Mouse (Mus musculus): ENCODE measurements at regions not wholly inside any gene's neighbourhood (a gene's known extent, or its start where the extent isn't known, plus 50 kb on each side); places are given as distances from the start of the nearest gene placed in this dataset.

GRCm38 (mm10) chr2:115088421-115089120, 433.8 kb upstream of the Dph6 start:
- H3K4me2 ChIP-seq (ENCODE audit: low read depth, low read length, severe bottlenecking), result no peak overlapping the region
- no peaks in the 10 kb centered on the region for H3K4me1 ChIP-seq (replicated peaks; ENCODE audit: control insufficient read depth, insufficient read depth, low read length)
- ATAC-seq (replicated peaks; ENCODE audit: low FRiP score) (no peak), DNase-seq (ENCODE audit: low spot score) (no peak)
- WGBS, result 77% methylated on average over 4 of the region's 4 CpGs
- H3K36me3 ChIP-seq (ENCODE audit: control insufficient read depth, insufficient read depth, low read length), result no peaks in the 10 kb centered on the region
- H3K9me3 ChIP-seq (ENCODE audit: control insufficient read depth, low read length), result no peaks in the 10 kb centered on the region
- no peak overlapping the region for H3K4me3 ChIP-seq (ENCODE audit: low read depth, low read length)
- no peak overlapping the region for H3K27ac ChIP-seq (ENCODE audit: low read depth, low read length)
- no peak overlapping the region for H3K9ac ChIP-seq (ENCODE audit: low read length)
- H3K27me3 ChIP-seq (ENCODE audit: control insufficient read depth, insufficient read depth, low read length), result no peaks in the 10 kb centered on the region

DNA sequence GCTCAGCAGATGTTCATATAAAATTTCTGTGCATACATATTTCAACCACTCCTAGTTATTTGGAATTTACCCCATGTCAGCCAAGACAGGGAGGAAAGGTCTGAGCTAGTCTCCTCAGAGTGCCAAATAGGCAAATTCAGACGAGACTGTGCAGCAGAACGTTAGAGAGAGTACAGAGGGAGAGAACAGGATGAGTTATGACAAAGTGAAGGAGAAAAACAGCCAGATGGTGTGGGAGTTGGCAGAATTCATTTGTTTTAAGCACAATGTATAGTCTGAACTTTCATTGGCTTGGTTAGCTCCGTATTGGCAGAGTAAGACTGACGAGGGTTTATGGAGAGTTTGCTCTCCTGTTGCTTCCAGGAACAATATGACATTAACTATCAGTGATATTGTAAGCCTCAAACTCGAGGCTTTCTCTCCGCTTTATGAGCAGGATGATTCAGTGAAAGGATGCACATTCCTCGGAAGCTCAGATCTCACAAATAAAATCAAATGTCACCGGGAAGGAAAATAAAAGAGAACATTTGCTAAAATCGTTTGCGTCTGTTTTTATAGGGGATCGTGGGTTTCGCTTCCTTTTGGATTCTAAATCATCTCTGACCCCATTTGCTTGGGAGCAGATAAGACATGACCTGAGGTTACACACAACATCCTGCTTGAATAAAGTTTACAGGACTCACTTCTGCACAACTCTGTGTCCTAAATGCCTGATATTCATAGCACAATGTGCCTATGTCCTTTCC, 435.8 kb upstream of the Dph6 start:
- Histone ChIP-seq H3K27ac (ENCODE audit: low read depth, low read length) (no peak overlapping the region), H3K9me3 (ENCODE audit: control insufficient read depth, low read length) (no peaks in the 10 kb centered on the region), H3K4me2 (ENCODE audit: low read depth, low read length, severe bottlenecking) (no peak overlapping the region), H3K9ac (ENCODE audit: low read length) (no peak overlapping the region), H3K36me3 (ENCODE audit: control insufficient read depth, insufficient read depth, low read length) (no peaks in the 10 kb centered on the region), H3K4me3 (ENCODE audit: low read depth, low read length) (no peak overlapping the region), H3K27me3 (ENCODE audit: control insufficient read depth, insufficient read depth, low read length) (no peaks in the 10 kb centered on the region), H3K4me1 (replicated peaks; ENCODE audit: control insufficient read depth, insufficient read depth, low read length) (no peaks in the 10 kb centered on the region)
- WGBS, result 76% methylated on average over 12 of the region's 12 CpGs
- DNase-seq (ENCODE audit: low spot score) (no peak), ATAC-seq (replicated peaks; ENCODE audit: low FRiP score) (no peak)

DNA sequence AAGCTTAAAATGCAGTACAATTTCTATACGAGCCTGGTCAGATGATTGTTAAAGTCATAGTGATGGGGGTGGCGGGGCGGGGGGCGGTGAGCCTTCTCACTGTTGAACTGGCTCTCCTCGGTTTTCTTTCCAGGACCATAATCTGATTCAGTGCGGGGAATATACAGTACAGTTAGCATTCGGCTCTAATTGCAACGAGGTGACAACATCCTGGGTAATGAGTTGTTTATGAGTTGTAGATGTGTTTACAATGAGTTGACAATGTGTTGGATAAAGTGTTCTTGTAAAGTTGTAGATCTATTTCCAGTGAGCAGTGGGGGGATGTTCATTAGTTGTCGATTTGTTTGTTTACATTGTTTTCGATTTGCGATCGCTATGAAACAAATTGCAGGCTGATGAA, 440.6 kb upstream of the Dph6 start:
- ATAC-seq (replicated peaks; ENCODE audit: low FRiP score) (no peak), DNase-seq (ENCODE audit: low spot score) (no peak)
- Histone ChIP-seq H3K4me2 (ENCODE audit: low read depth, low read length, severe bottlenecking) (no peak overlapping the region), H3K36me3 (ENCODE audit: control insufficient read depth, insufficient read depth, low read length) (no peaks in the 10 kb centered on the region), H3K4me1 (replicated peaks; ENCODE audit: control insufficient read depth, insufficient read depth, low read length) (no peaks in the 10 kb centered on the region), H3K9ac (ENCODE audit: low read length) (no peak overlapping the region), H3K27ac (ENCODE audit: low read depth, low read length) (no peak overlapping the region), H3K27me3 (ENCODE audit: control insufficient read depth, insufficient read depth, low read length) (no peaks in the 10 kb centered on the region), H3K4me3 (ENCODE audit: low read depth, low read length) (no peak overlapping the region), H3K9me3 (ENCODE audit: control insufficient read depth, low read length) (no peaks in the 10 kb centered on the region)
- 89% methylated on average over 12 of the region's 12 CpGs for WGBS

DNA sequence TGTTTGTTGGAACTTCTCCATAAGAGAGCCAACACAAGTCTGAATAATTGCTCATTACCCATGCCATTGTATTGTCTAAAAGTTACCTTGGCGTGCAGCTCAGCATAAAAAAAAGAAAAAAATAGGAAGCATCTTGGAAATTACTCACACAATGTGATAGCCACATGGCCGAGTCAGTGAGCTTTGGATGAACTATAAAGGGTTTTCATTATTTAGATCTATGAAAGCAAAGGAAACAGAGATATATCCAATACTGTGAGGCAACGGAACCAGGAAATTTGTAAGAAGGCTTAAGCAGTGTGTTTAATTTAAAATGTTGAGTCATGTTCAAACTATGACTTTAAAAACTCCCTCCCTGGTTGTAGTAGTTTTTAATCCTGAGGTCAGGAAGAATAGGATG, 446.7 kb upstream of the Dph6 start:
- Histone ChIP-seq H3K27ac (ENCODE audit: low read depth, low read length) (no peak overlapping the region), H3K9ac (ENCODE audit: low read length) (no peak overlapping the region), H3K27me3 (ENCODE audit: control insufficient read depth, insufficient read depth, low read length) (no peaks in the 10 kb centered on the region), H3K4me1 (replicated peaks; ENCODE audit: control insufficient read depth, insufficient read depth, low read length) (no peaks in the 10 kb centered on the region), H3K4me2 (ENCODE audit: low read depth, low read length, severe bottlenecking) (no peak overlapping the region), H3K4me3 (ENCODE audit: low read depth, low read length) (no peak overlapping the region), H3K9me3 (ENCODE audit: control insufficient read depth, low read length) (no peaks in the 10 kb centered on the region), H3K36me3 (ENCODE audit: control insufficient read depth, insufficient read depth, low read length) (no peaks in the 10 kb centered on the region)
- ATAC-seq (replicated peaks; ENCODE audit: low FRiP score), result no peak
- no peak for DNase-seq (ENCODE audit: low spot score)
- 83% methylated on average over 3 of the region's 3 CpGs for WGBS

DNA sequence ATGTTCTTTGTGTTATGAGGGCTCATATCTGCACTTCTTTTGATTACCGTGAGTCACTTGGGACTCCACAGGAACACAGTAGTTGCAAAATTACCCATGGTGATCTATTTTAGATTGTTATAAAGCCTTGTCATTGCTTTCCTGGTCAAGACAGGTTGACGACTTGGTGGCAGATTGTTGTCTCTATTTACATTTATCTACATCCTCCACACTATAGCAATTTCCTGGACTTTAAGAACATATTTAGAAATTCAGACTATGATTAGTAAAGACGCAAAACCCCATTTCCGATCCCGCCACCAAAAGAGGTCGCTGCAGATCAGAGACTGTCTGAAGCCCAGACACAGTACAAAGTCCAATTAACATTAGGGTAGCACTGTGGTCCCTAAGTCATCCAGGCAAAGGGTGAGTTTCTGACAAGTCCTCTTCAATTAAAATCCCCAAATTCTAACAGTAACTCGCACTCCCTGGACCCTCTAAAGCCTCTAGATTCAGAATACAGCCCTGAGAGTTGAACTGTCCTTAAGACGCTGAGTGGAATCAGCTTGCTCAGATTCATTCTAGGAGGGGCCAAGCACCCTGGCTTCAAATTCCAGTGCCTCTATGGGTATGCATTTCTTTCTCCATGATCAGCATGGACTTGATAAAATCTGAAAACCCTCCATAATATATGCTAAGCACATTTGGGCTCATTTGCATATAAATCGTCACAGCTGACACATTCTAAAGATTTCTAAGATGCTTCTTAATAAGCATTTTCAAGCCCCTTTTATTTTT, 461.9 kb upstream of the BC052040 start:
- Histone ChIP-seq H3K36me3 (ENCODE audit: control insufficient read depth, insufficient read depth, low read length) (no peaks in the 10 kb centered on the region), H3K9me3 (ENCODE audit: control insufficient read depth, low read length) (no peaks in the 10 kb centered on the region), H3K9ac (ENCODE audit: low read length) (no peak overlapping the region), H3K4me1 (replicated peaks; ENCODE audit: control insufficient read depth, insufficient read depth, low read length) (no peaks in the 10 kb centered on the region), H3K27ac (ENCODE audit: low read depth, low read length) (peak overlapping the region; percentile 43; the same call in 1 of the 2 replicates), H3K4me3 (ENCODE audit: low read depth, low read length) (no peak overlapping the region), H3K4me2 (ENCODE audit: low read depth, low read length, severe bottlenecking) (no peak overlapping the region), H3K27me3 (ENCODE audit: control insufficient read depth, insufficient read depth, low read length) (no peaks in the 10 kb centered on the region)
- WGBS, result 67% methylated on average over 9 of the region's 9 CpGs
- DNase-seq (ENCODE audit: low spot score) (no peak), ATAC-seq (replicated peaks; ENCODE audit: low FRiP score) (peak; percentile 89)

GRCm38 (mm10) chr2:115120206-115120503, 461.4 kb upstream of the BC052040 start:
- H3K4me2 ChIP-seq (ENCODE audit: low read depth, low read length, severe bottlenecking), result no peak overlapping the region
- no peaks in the 10 kb centered on the region for H3K36me3 ChIP-seq (ENCODE audit: control insufficient read depth, insufficient read depth, low read length)
- peak overlapping the region; percentile 43 for H3K27ac ChIP-seq (ENCODE audit: low read depth, low read length)
- H3K4me1 ChIP-seq (replicated peaks; ENCODE audit: control insufficient read depth, insufficient read depth, low read length), result no peaks in the 10 kb centered on the region
- ATAC-seq (replicated peaks; ENCODE audit: low FRiP score), result peak; percentile 83
- H3K4me3 ChIP-seq (ENCODE audit: low read depth, low read length), result no peak overlapping the region
- WGBS, result 38% methylated on average over 3 of the region's 3 CpGs
- no peaks in the 10 kb centered on the region for H3K27me3 ChIP-seq (ENCODE audit: control insufficient read depth, insufficient read depth, low read length)
- H3K9me3 ChIP-seq (ENCODE audit: control insufficient read depth, low read length), result no peaks in the 10 kb centered on the region
- no peak overlapping the region for H3K9ac ChIP-seq (ENCODE audit: low read length)
- no peak for DNase-seq (ENCODE audit: low spot score)

GRCm38 (mm10) chr2:115126625-115127369, 454.7 kb upstream of the BC052040 start:
- H3K4me2 ChIP-seq (ENCODE audit: low read depth, low read length, severe bottlenecking), result no peak overlapping the region
- peaks cover 5% of the 10 kb centered on the region; the same call in 1 of the 2 replicates for H3K4me1 ChIP-seq (replicated peaks; ENCODE audit: control insufficient read depth, insufficient read depth, low read length)
- WGBS, result 91% methylated on average over 6 of the region's 6 CpGs
- no peaks in the 10 kb centered on the region for H3K36me3 ChIP-seq (ENCODE audit: control insufficient read depth, insufficient read depth, low read length)
- H3K9me3 ChIP-seq (ENCODE audit: control insufficient read depth, low read length), result no peaks in the 10 kb centered on the region
- no peak overlapping the region for H3K9ac ChIP-seq (ENCODE audit: low read length)
- H3K4me3 ChIP-seq (ENCODE audit: low read depth, low read length), result no peak overlapping the region
- H3K27me3 ChIP-seq (ENCODE audit: control insufficient read depth, insufficient read depth, low read length), result no peaks in the 10 kb centered on the region
- no peak for DNase-seq (ENCODE audit: low spot score)
- no peak overlapping the region for H3K27ac ChIP-seq (ENCODE audit: low read depth, low read length)
- no peak for ATAC-seq (replicated peaks; ENCODE audit: low FRiP score)

DNA sequence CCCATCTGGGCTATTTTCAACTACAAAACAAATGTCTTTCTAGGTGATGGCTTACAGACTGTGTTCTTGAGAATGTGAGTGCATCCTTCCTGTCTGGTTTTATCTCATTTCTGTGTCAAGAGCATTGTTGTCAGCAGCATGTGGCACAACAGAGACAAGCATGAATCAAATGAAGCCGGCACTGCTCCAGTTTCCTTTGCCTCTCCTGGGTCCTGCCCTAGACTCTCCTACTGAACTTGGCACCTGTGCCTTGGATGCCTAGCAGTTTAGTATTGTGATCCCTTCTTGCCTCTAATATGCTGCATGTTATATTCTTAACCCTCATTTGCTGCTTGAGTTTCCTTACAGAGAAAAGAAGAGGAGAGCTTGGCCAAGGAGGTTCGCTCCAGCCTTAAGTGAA, 449.8 kb upstream of the BC052040 start:
- Histone ChIP-seq H3K4me3 (ENCODE audit: low read depth, low read length) (no peak overlapping the region), H3K4me2 (ENCODE audit: low read depth, low read length, severe bottlenecking) (no peak overlapping the region), H3K27me3 (ENCODE audit: control insufficient read depth, insufficient read depth, low read length) (no peaks in the 10 kb centered on the region), H3K4me1 (replicated peaks; ENCODE audit: control insufficient read depth, insufficient read depth, low read length) (peaks cover 7% of the 10 kb centered on the region; the same call in 1 of the 2 replicates), H3K9me3 (ENCODE audit: control insufficient read depth, low read length) (no peaks in the 10 kb centered on the region), H3K9ac (ENCODE audit: low read length) (no peak overlapping the region), H3K27ac (ENCODE audit: low read depth, low read length) (peak overlapping the region; percentile 71), H3K36me3 (ENCODE audit: control insufficient read depth, insufficient read depth, low read length) (no peaks in the 10 kb centered on the region)
- ATAC-seq (replicated peaks; ENCODE audit: low FRiP score), result peak; percentile 59; the same call in 1 of the 2 replicates
- DNase-seq (ENCODE audit: low spot score), result peak; percentile 53
- WGBS, result 24% methylated on average over 2 of the region's 2 CpGs
